Mouse (Mus musculus) cerebellum, postnatal 25 days (tissue): ENCODE measurements around the gene Surf6.
"Not testable (repeated sequence)": the region's sequence is repeated elsewhere in the genome, so short reads cannot be mapped to it uniquely, and the experiment has no call there.

Source experiments
- DNase-seq, 2 experiments: peaks; one replicate each; pipeline ENCODE4 v3.0.0; 2021; ENCODE audit warnings: mixed read lengths in 2 of 2

The Surf6 gene

DNA sequence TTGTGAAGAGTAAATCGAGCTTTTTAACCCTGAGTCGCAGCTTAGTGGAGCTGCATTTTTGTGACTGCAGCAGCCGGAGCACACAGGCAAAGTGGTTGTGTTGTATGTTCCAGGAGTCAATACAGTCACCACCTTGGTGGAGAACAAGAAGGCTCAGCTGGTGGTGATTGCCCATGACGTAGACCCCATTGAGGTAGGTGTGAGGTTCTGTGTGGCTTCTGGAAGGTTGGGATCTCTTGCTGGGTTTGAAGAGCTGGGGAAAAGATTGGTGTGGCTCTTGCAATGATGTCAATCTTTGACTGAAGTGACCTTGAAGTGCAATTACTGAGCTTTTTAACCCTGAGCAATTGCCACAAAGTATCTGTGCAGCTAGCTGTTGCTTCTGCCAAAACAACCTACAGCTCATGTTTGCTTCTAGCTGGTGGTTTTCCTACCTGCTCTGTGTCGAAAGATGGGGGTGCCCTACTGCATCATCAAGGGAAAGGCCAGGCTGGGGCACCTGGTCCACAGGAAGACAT is 9.6 kb upstream of the Surf6 start:
- DNase-seq: no peak

DNA sequence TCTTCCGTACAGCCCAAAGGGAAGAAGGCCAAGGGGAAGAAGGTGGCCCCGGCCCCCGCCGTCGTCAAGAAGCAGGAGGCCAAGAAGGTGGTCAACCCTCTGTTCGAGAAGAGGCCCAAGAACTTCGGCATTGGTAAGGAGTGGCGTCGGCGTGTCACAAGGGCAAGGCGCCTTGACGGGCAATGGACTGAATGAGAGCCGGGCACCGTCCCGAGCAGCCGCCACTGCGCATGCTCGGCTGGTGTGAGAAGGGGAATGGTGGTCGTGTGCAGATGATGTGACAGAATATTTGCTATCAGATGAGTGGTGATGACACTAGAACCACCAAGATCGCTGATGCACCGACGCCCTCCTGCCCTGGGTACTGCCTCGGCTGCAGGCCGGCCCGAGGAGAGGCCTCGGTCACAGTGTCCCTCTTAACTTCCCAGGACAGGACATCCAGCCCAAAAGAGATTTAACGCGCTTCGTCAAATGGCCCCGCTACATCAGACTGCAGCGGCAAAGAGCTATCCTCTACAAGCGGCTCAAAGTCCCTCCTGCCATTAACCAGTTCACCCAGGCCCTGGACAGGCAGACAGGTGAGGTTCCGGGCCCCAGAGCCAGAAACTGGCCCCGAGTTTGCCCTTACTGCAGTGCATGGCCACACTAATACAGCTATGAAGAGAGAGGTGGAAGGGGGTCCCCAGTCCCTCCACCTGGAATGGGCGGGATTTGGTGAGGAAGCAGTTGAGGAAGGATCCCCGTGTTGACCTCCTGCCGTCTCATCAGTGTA is 8.5 kb upstream of the Surf6 start:
- peak in 1 of 2 experiments; percentile 72 for DNase-seq

DNA sequence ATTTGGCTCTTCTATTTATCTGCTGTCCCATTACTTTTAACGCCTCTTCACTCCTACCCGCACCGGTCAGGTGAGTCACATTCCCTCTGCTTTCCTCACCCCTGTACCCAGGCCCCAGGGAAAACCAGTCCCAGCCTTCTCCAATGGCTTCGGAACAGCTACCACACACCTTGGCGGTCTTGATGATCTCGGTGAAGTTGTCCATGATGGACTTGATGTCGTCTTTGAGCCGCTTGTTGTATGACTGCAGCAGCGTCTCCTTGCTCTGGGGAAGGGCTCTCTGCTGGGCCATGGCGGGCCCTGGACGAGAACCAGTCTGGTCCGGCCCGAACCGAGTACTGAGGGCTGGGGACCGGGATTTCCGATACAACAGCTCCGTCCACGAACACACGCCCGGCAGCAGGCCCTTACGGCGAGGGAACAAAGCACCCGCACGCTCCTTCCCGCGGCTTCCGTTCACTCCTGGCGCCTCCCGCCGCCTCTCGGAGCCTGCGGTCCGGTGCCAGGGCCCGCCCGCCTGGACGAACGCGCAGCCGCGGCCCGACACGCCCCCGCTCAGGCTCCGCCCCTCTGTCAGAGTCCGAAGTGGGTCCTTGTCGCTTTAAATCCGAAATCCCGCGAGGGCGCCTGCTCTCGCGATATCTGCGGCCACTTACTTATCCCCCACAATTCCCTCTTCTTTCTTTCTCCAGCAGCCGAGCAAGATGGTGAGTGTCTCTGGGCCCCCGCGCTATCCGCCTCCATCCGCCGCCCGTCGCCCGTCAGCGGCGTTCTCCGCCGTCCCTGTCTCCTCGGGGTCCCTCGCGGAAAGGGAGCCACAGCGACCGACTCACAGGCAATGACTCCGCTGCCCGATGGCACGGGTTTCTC is 7.7 kb upstream of the Surf6 start, which contains the start of the genes Med22 and Rpl7a:
Gene Med22, minus strand, starts transcription at position 554 of the 870 bp plus-strand sequence.
Gene Rpl7a, plus strand, starts transcription at position 641 of the 870 bp plus-strand sequence.
- peak; percentile 100 for DNase-seq

DNA sequence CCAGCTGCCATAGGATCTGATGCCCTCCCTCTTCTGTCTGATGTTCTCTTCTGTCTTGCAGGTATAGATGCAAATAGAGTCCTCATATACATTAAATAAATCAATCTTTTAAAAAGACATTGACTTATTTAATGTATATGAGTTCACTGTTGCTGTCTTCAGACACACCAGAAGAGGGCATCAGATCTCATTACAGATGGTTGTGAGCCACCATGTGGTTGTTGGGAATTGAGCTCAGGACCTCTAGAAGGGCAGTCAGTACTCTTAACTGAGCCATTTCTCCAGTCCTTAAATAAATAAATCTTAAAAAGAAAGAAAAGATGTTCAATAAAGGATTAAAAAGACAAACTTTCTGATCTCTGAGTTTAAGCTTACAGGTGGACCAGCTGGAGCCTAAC is 6.7 kb upstream of the Surf6 start:
- no peak for DNase-seq

DNA sequence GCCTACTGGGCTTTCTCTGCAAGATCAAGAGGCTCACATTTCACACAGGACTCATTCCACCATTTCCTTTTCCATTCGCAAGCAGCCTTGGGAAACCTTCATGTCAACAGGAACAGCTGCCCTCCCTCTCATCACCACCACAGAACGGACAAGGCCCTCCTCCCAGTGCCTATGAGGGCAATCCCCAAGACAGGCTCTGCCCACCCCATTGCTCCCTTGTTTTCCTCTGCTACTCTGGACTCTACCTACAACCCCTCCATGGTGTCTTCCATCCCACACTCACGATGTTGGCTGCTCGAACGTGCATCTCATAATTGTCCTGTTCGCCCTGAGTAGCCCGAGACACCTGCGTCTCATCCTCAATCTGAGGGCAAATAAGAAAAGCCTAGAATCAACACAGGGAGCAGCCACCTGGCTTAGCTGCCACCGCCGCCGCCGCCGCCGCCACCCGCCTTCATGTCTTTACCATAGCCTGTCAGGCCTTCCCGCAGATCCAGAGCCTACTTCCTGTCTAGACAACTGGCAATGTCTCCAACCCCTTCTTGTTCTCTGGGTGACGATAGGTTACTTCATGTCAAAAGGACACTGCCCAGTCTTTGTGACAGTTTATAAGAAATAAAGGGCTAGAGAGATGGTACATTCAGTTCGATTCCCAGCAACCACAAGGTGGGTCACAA is 6.2 kb upstream of the Surf6 start:
- DNase-seq: no peak

DNA sequence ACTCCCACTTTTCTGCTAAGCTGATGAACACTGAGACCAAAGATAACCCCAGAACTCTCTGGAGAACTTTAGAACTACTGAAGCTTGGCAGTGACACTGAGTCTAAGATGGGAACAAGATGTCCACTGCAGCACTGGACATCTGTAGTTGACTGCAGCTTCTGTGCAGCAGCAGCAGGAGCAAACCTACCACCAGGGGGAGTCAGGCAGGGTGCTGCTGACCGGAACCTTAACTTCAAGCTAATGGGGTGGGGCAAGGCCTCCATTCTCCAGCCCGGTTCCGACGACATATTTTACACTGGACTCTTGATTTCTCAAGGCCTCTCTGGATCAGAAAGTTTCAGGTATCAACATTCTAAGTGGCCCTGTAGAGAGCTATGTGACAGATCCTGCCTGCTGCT is 4.4 kb upstream of the Surf6 start:
- peak in 1 of 2 experiments; percentile 60 for DNase-seq

DNA sequence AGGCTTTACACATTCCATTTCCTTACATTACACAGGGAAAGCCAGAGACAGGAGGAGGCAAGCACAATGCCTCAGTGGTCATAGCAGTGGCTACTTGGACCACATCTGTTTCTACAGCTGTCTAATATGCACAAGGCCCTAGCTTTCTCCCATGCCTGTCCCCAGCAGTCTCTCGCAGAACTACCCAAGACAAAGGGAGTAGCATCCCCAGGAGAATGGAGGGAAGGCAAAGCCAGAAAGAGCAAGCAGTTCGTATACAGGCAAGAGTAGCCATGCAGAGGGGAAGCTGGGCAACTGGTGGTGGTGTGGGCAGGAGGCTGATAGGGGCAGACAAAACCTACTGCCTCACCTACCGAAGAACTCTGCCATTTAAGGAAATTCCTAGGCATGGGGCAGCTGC is 3.8 kb upstream of the Surf6 start:
- DNase-seq: no peak

DNA sequence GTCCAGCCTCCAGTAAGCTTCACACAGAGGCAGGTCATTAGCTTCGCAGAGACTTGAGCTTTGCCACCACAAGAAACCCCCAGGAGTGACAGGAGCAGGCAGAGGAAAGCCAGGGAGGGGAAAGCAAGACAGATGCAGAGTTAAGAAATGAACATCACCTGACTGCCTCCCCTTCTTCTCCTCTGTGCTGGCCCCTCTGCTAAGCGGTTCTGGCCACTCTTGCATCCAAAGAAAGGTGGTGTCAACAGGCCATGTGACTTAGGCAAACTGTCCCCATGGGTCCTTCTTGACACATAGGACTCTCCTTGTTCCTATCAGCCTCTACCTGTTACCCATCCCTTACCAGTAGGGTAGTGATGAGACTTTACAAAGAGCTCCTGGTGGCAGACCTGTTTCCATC is 3.3 kb upstream of the Surf6 start:
- DNase-seq: no peak

DNA sequence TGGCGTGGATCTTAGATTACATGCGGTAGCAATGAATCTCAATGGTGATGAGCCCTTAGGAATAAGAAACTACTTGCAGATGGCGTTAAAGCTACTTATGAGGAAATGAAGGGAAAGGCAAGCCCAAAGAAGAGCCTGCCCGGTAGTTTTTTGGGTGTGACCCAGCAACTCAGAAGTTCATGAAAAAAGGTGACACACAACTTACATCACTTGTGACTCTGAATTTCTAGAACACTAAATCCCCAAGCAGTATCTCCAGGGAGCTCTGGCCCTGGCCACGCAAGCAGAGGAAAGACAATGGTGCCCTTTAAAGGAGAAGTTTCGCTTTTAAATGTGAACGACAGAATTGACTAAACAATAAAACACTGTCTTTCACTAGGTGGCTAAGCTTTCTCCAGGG is 632 bp upstream of the Surf6 start:
- no peak for DNase-seq

DNA sequence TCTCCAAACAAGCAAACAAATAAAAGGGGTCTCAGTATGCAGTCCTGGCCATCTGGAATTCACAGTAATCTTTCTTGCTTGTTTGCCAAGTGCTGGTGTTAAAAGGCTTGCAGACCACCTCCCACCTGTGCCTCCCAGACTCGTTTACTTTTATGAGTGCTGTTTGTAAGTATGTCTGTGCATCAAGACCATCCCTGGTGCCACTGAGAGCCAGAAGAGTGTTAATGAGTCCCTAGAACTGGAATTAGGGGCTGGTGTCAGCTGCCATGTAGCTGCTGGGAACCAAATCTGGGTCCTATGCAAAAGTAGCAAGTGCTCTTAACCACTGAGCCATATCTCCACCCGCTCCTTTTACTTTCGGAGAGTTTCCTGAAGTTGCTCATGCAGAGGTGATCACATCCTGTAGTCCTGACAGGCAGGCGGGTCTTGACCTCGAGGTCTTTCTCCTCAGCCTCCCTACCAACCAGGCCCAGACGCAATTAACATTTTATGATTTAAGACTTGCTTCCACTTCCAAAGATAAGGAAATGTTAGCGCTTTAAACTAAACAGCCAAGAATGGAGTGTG is 762 bp downstream of the Surf6 start:
- no peak for DNase-seq

DNA sequence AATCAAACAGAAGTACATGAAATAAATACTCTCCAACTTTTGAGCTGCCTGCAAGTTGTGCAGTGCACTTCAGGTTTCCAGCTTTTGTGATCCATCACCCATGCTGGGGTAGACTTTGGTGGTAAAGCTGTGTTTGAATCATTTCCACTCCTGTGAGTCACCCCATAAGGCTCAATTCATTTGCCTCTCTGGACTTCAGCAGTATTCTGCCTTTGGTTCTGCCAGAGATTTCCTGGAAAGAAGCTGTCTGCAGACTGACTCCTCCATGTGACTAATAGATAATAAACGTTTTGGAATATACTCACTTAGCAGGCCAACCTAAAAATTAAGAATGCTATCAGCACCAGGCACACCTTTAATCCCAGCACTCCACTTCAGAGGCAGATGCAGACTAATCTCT is 1.9 kb downstream of the Surf6 start:
- DNase-seq: no peak

DNA sequence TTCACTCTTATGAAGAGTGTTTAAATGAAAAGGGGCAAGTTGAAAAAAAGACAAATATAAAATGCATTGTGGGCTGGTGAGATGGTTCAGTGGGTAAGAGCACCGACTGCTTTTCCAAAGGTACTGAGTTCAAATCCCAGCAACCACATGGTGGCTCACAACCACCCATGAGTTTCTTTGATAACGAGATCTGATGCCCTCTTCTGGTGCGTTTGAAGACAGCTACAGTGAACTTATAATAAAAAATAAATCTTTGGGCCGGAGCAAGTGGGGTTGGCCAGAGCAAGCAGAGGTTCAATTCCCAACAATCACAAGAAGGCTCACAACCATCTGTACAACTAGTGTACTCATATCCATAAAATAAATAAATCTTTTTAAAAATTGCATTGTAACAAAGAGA is 6.8 kb downstream of the Surf6 start:
- DNase-seq: no peak

DNA sequence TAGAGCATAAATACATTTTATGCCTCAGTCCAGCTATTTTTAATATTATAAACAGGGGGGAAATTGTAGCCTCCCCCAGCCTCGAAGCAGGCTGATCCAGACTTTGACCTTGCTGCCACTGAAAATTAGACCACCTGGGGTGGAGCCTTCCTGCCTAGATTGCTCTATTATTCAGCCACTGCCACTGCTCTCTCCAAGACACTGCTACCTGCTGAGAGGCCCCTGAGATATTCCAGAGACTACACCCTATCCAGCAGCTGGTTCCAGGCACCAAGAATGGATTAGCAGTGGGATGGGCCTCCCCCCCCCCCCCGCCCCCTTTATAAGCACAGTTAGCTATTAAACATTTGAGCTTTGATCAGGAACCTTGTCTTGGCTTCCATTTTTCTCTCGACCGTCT is 16.5 kb downstream of the Surf6 start:
- not testable (repeated sequence) for DNase-seq

DNA sequence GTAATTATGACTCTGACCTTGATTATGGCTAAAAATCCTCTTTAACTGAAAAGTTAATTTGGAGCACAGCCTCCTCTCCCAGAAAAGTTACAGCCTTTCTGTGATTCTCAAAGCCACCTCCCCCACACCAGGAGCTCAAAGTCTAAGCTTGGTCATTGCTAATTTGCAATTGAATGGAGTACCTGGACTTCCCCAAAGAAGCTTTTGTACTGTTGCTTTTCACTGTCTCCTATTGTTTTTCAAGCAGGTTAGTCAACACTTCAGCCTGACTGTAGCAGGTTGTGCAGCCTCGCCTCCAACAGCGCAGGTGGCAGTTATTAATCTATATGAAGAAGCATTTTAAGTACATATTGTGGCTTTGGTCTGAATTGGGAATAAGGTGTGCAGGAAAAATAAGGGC is 17.1 kb downstream of the Surf6 start:
- not testable (repeated sequence) for DNase-seq

DNA sequence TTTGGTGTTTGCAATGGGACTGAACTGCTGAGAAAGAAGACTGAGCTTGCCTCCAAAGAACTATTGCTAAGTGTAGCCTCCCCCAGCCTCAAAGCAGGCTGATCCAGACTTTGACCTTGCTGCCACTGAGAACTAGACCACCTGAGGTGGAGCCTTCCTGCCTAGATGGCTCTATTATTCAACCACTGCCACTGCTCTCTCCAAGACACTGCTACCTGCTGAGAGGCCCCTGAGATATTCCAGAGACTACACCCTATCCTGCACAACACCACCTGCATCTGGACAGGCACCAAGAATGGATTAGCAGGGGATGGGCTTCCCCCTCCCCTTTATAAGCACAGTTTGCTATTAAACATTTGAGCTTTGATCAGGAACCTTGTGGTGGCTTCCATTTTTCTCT is 24.1 kb downstream of the Surf6 start:
- DNase-seq: no peak

DNA sequence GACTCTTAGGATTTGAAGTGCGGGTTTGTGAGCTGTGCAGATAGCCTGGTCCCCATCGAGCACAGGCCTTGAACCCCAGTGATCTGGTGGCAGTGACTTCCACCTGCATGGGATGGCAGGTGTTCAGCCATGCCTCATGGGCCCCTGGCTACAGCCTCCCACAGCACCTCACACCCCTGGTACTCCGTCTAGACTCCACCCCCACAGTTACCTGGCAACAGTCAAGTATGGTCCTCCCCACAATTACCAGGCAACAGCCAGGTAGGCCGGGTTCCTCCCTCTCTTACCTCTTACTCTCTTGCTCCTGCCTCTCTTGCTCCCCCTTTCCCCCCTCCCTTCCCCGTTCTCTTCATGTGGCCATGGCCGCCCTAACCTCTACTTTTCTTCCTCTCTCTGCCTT is 32.0 kb downstream of the Surf6 start:
- DNase-seq: no peak

DNA sequence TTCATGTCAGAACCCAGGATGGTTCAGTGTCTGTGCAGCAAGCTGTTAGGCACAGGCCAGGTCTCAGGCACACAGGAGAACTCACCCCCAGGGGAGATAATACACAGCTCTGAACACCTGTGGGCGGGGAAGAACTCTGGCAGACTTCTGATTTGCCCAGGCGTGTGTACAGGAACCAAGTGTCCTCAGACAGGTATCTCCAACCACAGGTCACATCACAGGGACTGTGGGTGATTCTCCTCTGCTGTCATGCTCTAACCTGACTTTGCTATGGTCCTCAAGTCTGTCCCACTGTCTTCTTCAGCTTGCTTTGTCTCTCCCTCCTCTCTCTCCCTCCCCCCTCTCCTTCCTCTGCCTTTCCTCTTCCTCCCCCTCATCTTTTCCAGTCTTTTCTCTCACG is 37.8 kb downstream of the Surf6 start, which contains the start of gene Abo:
Gene Abo, minus strand, starts transcription at position 101 of the 400 bp plus-strand sequence.
- no peak for DNase-seq

DNA sequence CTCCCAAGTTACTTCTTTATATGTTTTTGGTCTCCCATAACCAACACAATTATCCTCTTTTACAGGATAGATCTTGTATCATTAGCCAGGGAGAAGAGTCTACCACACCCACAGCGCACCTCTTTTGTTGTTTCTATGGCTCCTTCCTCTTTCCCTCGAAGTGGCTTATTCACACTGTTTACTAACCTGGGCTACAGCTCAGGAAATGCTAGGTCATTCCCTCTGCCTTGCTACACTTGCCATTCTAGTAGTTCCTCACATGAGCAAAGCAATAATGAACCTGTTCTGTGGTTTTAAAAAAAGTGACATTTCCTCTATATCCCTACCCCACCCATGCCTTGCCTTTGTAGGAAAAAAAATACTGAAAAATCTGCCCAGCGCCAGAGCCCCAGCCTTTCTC is 39.8 kb downstream of the Surf6 start:
- DNase-seq: no peak

DNA sequence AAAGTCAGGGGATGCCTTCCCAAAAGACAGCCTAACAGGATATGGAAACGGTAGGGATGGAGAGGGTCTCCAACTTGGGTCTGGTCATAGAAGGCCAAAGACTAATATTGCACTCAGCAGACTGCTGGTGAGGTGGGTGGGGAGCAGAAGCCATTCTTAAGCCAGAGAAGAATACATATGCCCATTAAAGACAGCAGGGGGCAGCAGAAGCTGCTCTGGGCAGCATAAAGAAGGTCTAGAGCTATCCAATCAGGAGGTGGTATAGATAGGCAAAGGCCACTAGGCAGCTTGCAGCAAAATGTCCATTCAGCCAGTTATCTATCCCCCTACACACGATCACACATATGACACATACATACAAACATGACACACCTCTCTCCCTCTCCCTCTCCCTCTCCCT is 55.0 kb downstream of the Surf6 start:
- DNase-seq: peak in 1 of 2 experiments; percentile 34
